Mouse (Mus musculus): ENCODE data around the gene Psg19.
"Not testable (repeated sequence)": the region's sequence is repeated elsewhere in the genome, so short reads cannot be mapped to it uniquely, and the experiment has no call there.

Psg19 gene

GRCm38 (mm10) chr7:18747420-18747819 is 50.9 kb downstream of the Psg19 start:
- not testable (repeated sequence) for ATAC-seq (ENCODE audit: insufficient number of reproducible peaks, low FRiP score, low TSS enrichment)

- no peak for ATAC-seq (ENCODE audit: insufficient number of reproducible peaks, low FRiP score, low TSS enrichment)
Measured at GRCm38 (mm10) chr7:18746189-18746860, 52.0 kb downstream of the Psg19 start.
